Mouse (Mus musculus) ES-E14 (cell line): ENCODE data around the gene Micall2. TPM values are rescaled to one million over a fixed set of nuclear protein-coding genes. Genes with fewer than 3 reads are reported as not detected.

Source experiments
- DNase-seq: peaks from one replicate; pipeline ENCODE4 v3.0.0-alpha.2; 2013; ENCODE audit warnings: low read depth, low spot score
- H3K27ac ChIP-seq: 2 replicates; pipeline ENCODE4 v1.5.1; 2012; ENCODE audit warnings: low read depth, mild to moderate bottlenecking, low read length, moderate library complexity, mixed read lengths; ENCODE audit not compliant: poor library complexity, insufficient read depth, severe bottlenecking
- H3K36me3 ChIP-seq: 2 replicates; pipeline ENCODE4 v1.6.1; 2012; ENCODE audit warnings: mild to moderate bottlenecking, low read length, moderate library complexity, mixed read lengths; ENCODE audit not compliant: control insufficient read depth, poor library complexity, insufficient read depth, severe bottlenecking
- H3K4me1 ChIP-seq, 2 experiments: fragments of 150-350 bp in 1 of 2; sonication (generic) in 1 of 2; 2 replicates each; pipeline ENCODE4 v1.6.1; 2012; ENCODE audit warnings: low read length in 2 of 2, mild to moderate bottlenecking in 1 of 2, mixed read lengths in 1 of 2; ENCODE audit not compliant: control insufficient read depth in 2 of 2, insufficient read depth in 2 of 2, poor library complexity in 1 of 2
- H3K4me3 ChIP-seq, 2 experiments: fragments of 150-350 bp in 1 of 2; sonication (generic) in 1 of 2; 2 replicates each; pipeline ENCODE4 v1.5.1; 2012; ENCODE audit warnings: low read length in 2 of 2, low read depth in 1 of 2, mild to moderate bottlenecking in 1 of 2, mixed read lengths in 1 of 2; ENCODE audit not compliant: insufficient read depth in 1 of 2, poor library complexity in 1 of 2, severe bottlenecking in 1 of 2
- H3K9ac ChIP-seq: 2 replicates; pipeline ENCODE4 v1.6.1; 2012; ENCODE audit warnings: low read depth, mild to moderate bottlenecking, low read length, mixed read lengths; ENCODE audit not compliant: poor library complexity, insufficient read depth, severe bottlenecking
- H3K9me3 ChIP-seq: fragments of 150-350 bp; sonication (generic); 2 replicates; pipeline ENCODE4 v1.6.1; 2012; ENCODE audit warnings: low read depth, mild to moderate bottlenecking, low read length; ENCODE audit not compliant: control insufficient read depth, insufficient read depth
- CHD2 ChIP-seq: IDR thresholded peaks from 2 replicates; pipeline ENCODE4 v1.6.1; 2014; ENCODE audit warnings: mild to moderate bottlenecking, low read depth, low read length, inconsistent platforms
- HCFC1 ChIP-seq: IDR thresholded peaks from 2 replicates; pipeline ENCODE4 v1.6.1; 2012; ENCODE audit warnings: low read length, inconsistent platforms, borderline replicate concordance; ENCODE audit not compliant: insufficient read depth
- MAFK ChIP-seq: IDR thresholded peaks from 2 replicates; pipeline ENCODE4 v1.6.1; 2014; ENCODE audit warnings: mild to moderate bottlenecking, low read depth, low read length, inconsistent platforms; ENCODE audit not compliant: insufficient read depth
- ZC3H11A ChIP-seq: IDR thresholded peaks from 2 replicates; pipeline ENCODE4 v1.6.1; 2012; ENCODE audit warnings: low read depth, mild to moderate bottlenecking, inconsistent platforms, low read length, borderline replicate concordance
- ZNF384 ChIP-seq: IDR thresholded peaks from 2 replicates; pipeline ENCODE4 v1.6.1; 2012; ENCODE audit warnings: low read depth, low read length, inconsistent platforms
- in situ Hi-C, 2 experiments: fragments of 600-800 bp; cut with MboI; formaldehyde crosslinking; loops; one replicate each; pipeline ENCODE4 v1.15.1; 2025; ENCODE audit warnings: low sequenced_read_pairs in 2 of 2, inconsistent platforms in 1 of 2; ENCODE audit not compliant: unreplicated experiment in 2 of 2
- total RNA-seq: library from RNA; depleted of rRNA; stranded (reverse); fragments of 300-350 nt; gene quantifications from 2 replicates; pipeline ENCODE4 v1.2.3, GENCODE M21; 2012

Gene Micall2
- total RNA-seq, 1 experiment: 2.2 TPM

DNA sequence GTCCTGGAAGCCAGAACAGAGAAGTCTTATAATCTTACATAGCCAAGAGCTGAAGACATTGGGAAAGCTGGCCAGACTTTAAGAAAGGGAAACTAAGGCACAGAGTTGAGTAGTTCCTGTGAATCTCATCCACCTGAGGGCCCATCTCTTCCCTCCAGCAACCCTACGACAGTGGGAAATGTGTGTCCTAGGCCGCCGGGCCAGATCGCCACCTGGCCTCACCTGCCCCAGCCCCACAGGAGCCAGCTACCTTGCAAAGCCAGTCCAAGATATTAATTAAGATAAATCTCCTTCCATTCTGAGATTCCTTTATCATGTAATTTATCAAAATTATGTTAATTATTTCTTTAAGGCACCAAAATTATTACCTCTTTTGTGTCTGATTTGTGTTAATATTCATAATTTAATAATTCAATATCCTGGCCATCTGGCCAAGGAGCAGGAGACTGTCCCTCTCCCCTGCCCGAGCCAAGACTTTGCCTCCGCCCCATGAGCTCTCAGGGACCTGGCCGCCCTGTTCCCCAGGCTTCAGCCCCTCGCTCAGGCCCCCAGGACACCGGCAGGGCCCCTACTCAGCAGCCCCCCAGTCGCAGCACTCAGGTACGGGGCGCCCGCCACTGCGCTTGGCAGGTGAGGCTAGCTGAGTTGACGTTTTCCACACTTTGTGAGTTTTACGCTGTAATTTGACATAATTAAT lies 41.7 kb downstream of the Micall2 start:
- H3K9ac ChIP-seq: no peak overlapping the region
- no peaks in the 10 kb centered on the region for H3K9me3 ChIP-seq
- no peaks in the 10 kb centered on the region for H3K36me3 ChIP-seq
- in situ Hi-C loops: no loop called here
- DNase-seq: no peak
- H3K27ac ChIP-seq: no peak overlapping the region
- H3K4me1 ChIP-seq: peaks cover 0 to 4% of the 10 kb centered on the region in 2 experiments; a peak in 1 of 4 replicates
- no peak for TF ChIP-seq ZNF384
- TF ChIP-seq ZC3H11A: no peak
- TF ChIP-seq HCFC1: no peak
- TF ChIP-seq CHD2: no peak
- H3K4me3 ChIP-seq: no peak overlapping the region

DNA sequence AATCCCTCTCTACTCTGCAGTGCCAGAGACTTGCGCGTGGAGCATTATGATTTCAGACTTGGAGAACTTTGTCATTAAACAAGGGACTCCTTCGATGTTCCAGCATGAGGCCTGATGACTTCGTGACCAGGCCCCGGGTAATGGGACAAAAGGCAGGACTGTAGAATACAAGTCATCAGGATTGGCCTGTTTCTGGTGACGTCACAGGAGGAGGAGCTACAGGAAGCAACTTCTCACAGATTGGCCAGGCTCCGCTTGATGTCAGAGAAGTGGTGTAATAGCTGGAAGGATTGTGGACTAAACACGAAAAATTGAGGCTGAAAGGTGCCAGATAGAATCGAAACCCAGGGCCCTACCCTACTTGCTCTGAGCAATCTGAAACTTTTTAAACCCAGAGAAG lies 45.3 kb downstream of the Micall2 start:
- DNase-seq: peak; percentile 24
- Histone ChIP-seq H3K27ac (no peak overlapping the region), H3K4me3 (no peak overlapping the region), H3K9ac (no peak overlapping the region), H3K4me1 (peaks cover 0 to 10% of the 10 kb centered on the region in 2 experiments; a peak in 1 of 4 replicates), H3K36me3 (no peaks in the 10 kb centered on the region), H3K9me3 (no peaks in the 10 kb centered on the region)
- in situ Hi-C loops: no loop called here
- TF ChIP-seq ZC3H11A: no peak
- TF ChIP-seq ZNF384: no peak
- no peak for TF ChIP-seq CHD2
- no peak for TF ChIP-seq HCFC1
- no peak for TF ChIP-seq MAFK

DNA sequence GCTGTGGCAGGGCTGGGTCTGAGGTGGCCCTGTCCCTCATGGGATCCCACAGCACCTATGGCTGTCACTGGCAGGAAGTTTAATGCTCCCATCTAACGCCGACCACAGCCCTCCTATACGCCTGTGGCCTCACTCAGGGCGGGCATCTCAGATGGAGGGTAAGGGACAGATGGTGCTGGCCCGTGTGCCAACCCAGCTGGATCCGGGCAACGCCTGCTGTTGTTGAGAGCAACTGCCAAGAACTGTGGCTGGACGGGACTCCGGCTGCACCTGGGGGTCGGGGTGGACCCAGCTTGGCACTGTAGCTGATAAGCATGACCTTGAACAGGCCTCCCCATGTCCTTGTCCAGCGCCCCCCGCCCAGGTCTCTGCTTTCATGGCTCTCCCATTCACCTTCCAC lies 47.8 kb downstream of the Micall2 start:
- Histone ChIP-seq H3K36me3 (no peaks in the 10 kb centered on the region), H3K4me1 (peaks cover 0 to 7% of the 10 kb centered on the region in 2 experiments; a peak in 1 of 4 replicates), H3K9ac (no peak overlapping the region), H3K27ac (no peak overlapping the region), H3K4me3 (no peak overlapping the region), H3K9me3 (no peaks in the 10 kb centered on the region)
- TF ChIP-seq ZC3H11A (no peak), HCFC1 (no peak), ZNF384 (no peak), MAFK (no peak), CHD2 (no peak)
- DNase-seq: no peak
- in situ Hi-C loops: no loop called here

DNA sequence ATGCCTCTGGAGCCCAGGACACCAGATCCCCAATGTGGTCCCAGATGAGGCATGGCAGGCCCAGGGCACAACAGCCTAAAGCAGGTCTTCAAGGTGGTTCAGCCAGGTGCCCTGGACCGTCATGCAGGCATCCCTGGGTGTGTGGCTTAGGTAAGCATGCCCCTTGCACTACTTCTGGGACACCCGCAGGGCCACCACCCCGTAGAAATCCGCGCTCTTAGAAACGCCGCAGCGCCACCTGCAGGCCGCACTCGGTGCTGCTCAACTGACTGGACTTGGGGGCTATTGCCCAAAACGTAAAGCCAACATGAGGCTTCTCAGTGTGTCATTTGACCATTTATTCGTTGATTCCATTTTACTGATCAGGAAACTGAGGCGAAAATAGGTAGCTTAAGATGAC lies 48.5 kb downstream of the Micall2 start:
- Histone ChIP-seq H3K9ac (no peak overlapping the region), H3K4me3 (no peak overlapping the region), H3K27ac (no peak overlapping the region), H3K36me3 (no peaks in the 10 kb centered on the region), H3K9me3 (no peaks in the 10 kb centered on the region), H3K4me1 (peaks cover 0 to 11% of the 10 kb centered on the region in 2 experiments; a peak in 1 of 4 replicates)
- peak; percentile 45 for DNase-seq
- no peak for TF ChIP-seq CHD2
- TF ChIP-seq MAFK: no peak
- TF ChIP-seq ZC3H11A: no peak
- TF ChIP-seq ZNF384: no peak
- no peak for TF ChIP-seq HCFC1
- in situ Hi-C loops: no loop called here
